Mouse (Mus musculus) telencephalon, adult 2 months (tissue): Measurements from ENCODE around the gene Gm49450.

Experiments
- DNase-seq: peaks from one replicate; pipeline ENCODE4 v3.0.0-alpha.2; 2011; ENCODE audit warnings: low read depth, low spot score

Gm49450 gene

GRCm38 (mm10) chr15:98953401-98954356, at the start of gene Gm49450, which contains the start of gene Tuba1a:
Gene Gm49450, minus strand, starts transcription at chr15:98953551.
Gene Tuba1a, minus strand, starts transcription at chr15:98953703.
- peak; percentile 99 for DNase-seq

GRCm38 (mm10) chr15:99001451-99001931, 48.1 kb upstream of the Gm49450 start:
- no peak for DNase-seq

GRCm38 (mm10) chr15:99000535-99001283, 47.4 kb upstream of the Gm49450 start:
- DNase-seq: no peak

GRCm38 (mm10) chr15:98998775-98999157, 45.4 kb upstream of the Gm49450 start:
- no peak for DNase-seq

GRCm38 (mm10) chr15:98997938-98998774, 44.8 kb upstream of the Gm49450 start:
- no peak for DNase-seq

- no peak for DNase-seq
These were observed 43.5 kb upstream of the Gm49450 start for GRCm38 (mm10) chr15:98996840-98997239.

GRCm38 (mm10) chr15:98994957-98995520, 41.7 kb upstream of the Gm49450 start:
- no peak for DNase-seq

- DNase-seq: peak; percentile 92
These were observed 40.5 kb upstream of the Gm49450 start for GRCm38 (mm10) chr15:98993865-98994264.

- DNase-seq: no peak
These were observed 39.9 kb upstream of the Gm49450 start for GRCm38 (mm10) chr15:98993093-98993793.

- peak; percentile 96 for DNase-seq
These were observed 38.9 kb upstream of the Gm49450 start for GRCm38 (mm10) chr15:98992086-98992912.

- no peak for DNase-seq
These were observed 38.2 kb upstream of the Gm49450 start for GRCm38 (mm10) chr15:98991540-98992050.

- DNase-seq: no peak
These were observed 37.6 kb upstream of the Gm49450 start for GRCm38 (mm10) chr15:98990669-98991539.

GRCm38 (mm10) chr15:98989701-98990430, 36.5 kb upstream of the Gm49450 start:
- DNase-seq: no peak

- no peak for DNase-seq
These were observed 35.4 kb upstream of the Gm49450 start for GRCm38 (mm10) chr15:98988787-98989186.

- no peak for DNase-seq
These were observed 34.4 kb upstream of the Gm49450 start for GRCm38 (mm10) chr15:98987661-98988181.

- DNase-seq: no peak
These were observed 33.8 kb upstream of the Gm49450 start for GRCm38 (mm10) chr15:98987077-98987630.
